Mouse (Mus musculus) kidney, adult 2 months (tissue): ENCODE measurements around the gene Slc25a36.

ENCODE experiments used
- CTCF ChIP-seq: fragments of 200-500 bp; conservative IDR thresholded peaks from 2 replicates; pipeline ENCODE4 v1.5.1; 2011; ENCODE audit warnings: low read depth, mild to moderate bottlenecking, control low read depth, low read length, moderate library complexity, mixed read lengths; ENCODE audit not compliant: insufficient read depth, insufficient read length
- POLR2A ChIP-seq: fragments of 200-500 bp; IDR thresholded peaks from one replicate; pipeline ENCODE4 v1.6.1; 2011; ENCODE audit warnings: low read depth, low read length, control low read depth

DNA sequence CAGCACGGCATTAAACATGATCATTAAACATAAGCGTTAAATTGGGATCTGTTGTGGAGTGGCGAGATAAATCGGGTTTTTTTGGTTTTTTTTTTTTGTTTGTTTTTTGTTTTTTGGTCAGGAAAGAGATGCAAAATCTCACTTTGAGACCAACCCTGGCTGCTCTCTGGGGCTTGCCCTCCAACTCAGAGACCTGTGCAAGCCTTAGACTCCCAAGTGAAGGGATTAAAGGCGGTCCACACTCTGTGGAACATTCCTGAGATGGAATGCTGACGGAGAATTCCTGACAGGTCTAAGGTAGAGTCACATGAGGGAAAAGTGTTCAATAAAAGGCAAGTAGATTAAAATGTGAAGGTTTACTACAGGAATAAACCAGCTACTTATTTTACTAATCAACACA lies 549 bp upstream of the Slc25a36 start:
- TF ChIP-seq POLR2A (no peak), CTCF (no peak)
